Mouse (Mus musculus): ENCODE results near the gene Lrmda. TPM values are rescaled to one million over a fixed set of nuclear protein-coding genes. Genes with fewer than 3 reads are reported as not detected.

Gene Lrmda
- total RNA-seq, 1 experiment from 2014 or later = 23.9 TPM

DNA sequence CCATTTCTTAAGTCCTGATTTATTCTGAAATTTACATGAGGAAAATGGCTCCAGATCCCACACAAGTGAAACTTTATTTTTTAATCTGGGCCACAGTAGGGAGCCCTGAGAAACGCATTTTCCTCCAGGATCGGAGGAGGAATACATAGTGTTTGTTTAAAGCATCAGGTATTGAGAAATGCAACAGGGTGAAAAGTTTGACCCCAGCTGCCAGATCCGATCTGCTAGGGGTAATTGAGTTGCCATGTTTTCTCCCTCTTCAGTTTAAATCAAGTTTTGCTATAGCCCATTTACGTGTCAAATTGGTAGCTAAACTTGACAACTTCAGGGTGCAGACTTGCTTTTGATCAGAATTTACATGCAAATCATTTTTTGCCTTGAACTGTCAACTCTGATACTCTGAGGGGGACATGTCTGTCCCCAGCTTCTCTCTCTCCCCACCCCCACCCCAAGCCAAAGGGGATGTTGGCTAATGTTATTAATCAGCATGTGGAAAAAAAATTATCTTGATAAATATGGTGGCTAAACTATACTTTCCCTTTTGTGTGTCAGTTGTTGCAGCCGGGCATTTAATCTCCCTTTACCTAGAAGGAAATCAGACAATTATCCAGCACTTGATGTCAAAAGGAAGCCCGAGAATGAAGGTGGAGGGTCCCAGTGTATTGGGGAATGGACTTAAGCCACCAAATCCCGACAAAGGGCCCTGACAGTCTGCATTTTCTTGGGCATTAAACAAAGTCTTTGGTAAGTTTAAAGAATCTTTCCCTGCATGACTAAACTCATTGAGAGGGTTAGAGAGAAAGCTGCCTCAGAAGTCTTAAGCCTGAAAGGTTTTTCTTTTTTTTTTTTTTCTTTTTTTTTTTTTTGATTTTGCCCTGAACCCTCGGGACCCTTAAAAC is 94.2 kb downstream of the Lrmda start:
- ATAC-seq (replicated peaks in 1 of 2; ENCODE audit: insufficient read depth in 1 of 2, low FRiP score in 2 of 2, low TSS enrichment in 1 of 2, low read depth in 1 of 2, poor library complexity in 2 of 2, severe bottlenecking in 2 of 2) = no peak

DNA sequence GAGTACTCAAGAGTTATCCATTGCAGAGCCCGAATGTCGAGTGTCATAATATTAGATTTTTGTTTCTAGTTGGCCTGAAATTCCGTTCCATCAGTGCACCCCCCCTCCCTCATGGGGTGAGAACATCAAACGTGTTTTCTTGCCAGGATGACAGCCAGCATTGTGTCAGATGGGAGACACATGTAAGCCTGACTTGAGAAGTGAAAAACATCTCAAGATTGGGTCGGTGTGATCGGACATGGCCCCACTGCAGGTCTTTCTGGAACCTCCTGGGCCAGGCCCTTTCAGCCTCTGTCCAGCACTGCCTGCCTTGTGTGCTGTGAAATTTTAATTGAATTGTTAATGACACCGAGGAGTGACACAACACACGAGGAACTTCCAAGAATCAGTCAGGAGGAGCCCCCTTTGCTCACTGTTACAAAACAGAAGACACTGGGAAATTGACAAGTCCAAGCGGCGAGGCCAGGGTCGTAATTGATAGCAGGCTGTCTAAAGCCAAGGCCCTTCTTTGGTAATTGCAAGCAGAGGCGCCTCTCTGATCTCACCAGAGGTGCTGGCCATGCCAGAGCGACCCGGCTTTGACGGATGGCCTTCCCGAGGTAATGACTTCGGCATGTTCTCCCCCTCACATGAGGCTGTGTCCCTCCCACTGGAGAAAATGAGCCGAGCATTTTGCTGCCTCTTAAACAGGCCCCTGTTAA is 95.3 kb downstream of the Lrmda start:
- ATAC-seq (replicated peaks in 1 of 2; ENCODE audit: insufficient read depth in 1 of 2, low FRiP score in 2 of 2, low TSS enrichment in 1 of 2, low read depth in 1 of 2, poor library complexity in 2 of 2, severe bottlenecking in 2 of 2) = no peak

DNA sequence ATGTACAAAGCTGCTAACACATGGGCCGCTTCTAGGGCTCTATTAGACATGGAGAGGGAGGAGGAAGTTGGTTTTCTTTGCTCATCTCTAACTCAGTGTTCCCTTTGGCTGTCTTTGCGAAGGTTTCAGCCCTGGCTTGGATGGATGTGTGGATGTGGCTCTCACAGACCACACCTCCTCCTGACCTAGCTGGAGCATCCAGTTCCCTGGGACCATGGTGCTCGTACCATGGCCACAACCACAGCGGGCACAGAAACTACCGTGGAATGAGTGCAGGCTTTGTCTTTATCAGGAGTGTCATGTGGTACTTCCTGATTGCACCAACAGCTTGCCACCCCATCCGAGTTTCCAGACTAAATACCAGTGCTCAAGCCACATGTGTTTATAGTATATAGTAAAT is 98.6 kb downstream of the Lrmda start:
- ATAC-seq (replicated peaks in 1 of 2; ENCODE audit: insufficient read depth in 1 of 2, low FRiP score in 2 of 2, low TSS enrichment in 1 of 2, low read depth in 1 of 2, poor library complexity in 2 of 2, severe bottlenecking in 2 of 2) = no peak

DNA sequence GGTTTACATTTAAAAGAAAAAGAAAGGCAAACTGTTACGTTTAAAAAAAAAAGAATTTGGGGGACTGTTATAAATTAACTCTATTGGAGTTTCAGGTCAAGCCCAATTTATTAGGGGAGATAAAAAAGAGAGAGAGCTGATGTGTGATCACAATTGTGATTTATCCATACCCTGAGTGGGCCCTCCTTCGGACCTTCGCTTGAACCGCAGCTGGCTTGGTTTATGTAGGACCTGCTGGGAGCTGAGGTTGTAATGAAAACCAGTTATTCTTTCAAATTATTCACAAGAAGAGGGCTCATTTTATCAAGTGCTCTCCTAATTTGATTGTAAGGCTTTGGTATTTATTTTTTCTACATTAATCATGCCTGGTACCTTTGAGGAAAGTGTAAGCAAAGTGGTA is 99.0 kb downstream of the Lrmda start:
- no peak for ATAC-seq (replicated peaks in 1 of 2; ENCODE audit: insufficient read depth in 1 of 2, low FRiP score in 2 of 2, low TSS enrichment in 1 of 2, low read depth in 1 of 2, poor library complexity in 2 of 2, severe bottlenecking in 2 of 2)

DNA sequence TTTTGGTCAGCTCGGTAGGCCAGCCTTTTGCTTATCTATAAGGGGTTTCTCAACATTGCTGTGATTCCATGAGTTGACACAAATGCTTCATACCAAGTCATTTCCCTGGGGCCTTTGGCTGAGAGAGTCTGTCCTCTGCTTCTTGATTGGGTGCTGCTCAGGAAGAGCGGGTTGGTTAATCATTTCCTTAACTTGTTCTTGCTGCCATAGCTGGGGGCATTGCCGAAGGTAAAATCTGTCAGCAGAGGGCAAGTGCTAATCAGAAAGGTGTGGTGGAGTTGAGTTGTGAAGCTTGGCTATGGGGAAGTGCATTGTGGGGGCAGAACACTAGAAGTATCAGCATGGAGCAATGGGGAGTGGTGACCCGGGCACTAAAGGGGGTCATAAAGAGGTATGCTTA is 106.8 kb downstream of the Lrmda start:
- ATAC-seq (replicated peaks in 1 of 2; ENCODE audit: insufficient read depth in 1 of 2, low FRiP score in 2 of 2, low TSS enrichment in 1 of 2, low read depth in 1 of 2, poor library complexity in 2 of 2, severe bottlenecking in 2 of 2) = peak; percentile 73 to 84

DNA sequence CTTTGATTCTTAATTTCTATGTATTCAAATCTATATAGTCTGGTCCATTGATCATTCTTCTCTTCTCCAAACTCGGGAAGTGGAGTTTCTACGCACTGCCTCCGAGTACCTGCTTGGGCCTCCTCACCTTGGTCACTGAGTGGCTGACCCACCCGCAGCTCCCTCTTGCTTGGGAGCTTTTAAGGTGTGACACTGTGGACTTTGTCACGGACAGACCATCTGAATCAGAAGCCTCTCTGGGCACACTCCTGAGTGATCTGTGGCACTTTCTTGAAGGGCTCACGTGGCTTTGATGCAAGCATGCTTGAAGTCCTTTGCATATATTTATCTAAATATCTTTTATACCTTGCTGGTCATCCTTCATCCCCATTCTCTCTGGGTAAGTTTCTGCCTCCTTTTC is 107.3 kb downstream of the Lrmda start:
- ATAC-seq (replicated peaks in 1 of 2; ENCODE audit: insufficient read depth in 1 of 2, low FRiP score in 2 of 2, low TSS enrichment in 1 of 2, low read depth in 1 of 2, poor library complexity in 2 of 2, severe bottlenecking in 2 of 2) = no peak

DNA sequence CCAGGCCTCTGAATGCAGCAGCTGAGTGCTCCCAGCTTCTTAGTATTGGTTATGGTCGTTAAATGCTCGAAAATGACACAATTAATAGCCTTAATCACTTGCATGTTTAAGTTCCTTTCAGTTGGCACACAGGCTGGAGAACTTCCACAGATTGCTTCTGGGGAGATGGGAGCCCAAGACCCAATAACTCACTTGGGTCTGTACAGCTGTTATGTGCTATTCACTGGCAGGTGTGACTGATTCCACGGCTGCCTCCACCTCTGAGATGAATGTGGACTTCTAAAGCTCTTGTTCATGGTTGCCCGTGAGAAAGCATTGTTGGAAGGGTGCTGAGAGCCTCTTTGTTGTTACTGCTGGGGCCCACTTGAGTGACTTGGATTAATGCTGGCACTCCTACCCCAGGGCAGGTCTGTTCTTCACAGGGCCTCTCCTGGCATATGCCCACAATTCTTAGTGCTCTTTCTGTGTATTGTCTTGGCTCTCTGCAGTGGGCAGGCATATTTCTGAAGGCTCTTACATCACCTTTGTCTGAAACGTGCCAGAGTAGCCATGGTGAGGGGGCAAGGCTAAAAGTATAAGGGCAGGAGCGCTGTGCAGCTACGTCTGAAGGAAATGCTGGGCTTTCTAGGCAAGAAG is 111.6 kb downstream of the Lrmda start:
- no peak for ATAC-seq (replicated peaks in 1 of 2; ENCODE audit: insufficient read depth in 1 of 2, low FRiP score in 2 of 2, low TSS enrichment in 1 of 2, low read depth in 1 of 2, poor library complexity in 2 of 2, severe bottlenecking in 2 of 2)

DNA sequence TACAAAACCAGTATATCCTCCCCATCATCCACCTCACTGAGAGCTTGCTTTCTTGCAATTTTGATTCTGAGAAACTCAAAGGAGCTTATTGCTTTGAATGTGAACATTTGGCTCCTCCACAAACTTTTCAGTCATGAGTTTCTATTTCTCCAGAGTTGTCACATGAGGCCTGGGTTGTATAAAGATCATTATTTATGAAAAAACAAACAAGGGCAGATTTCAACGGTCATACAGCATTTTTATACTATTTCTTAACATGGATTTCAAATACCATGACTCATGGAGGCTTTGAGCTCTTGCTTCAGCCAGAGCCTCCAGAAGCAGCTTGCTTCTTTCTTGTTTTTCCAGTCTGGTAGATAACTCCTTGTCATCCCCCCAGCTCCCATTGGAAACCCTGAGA is 119.8 kb downstream of the Lrmda start:
- ATAC-seq (replicated peaks in 1 of 2; ENCODE audit: insufficient read depth in 1 of 2, low FRiP score in 2 of 2, low TSS enrichment in 1 of 2, low read depth in 1 of 2, poor library complexity in 2 of 2, severe bottlenecking in 2 of 2) = no peak

DNA sequence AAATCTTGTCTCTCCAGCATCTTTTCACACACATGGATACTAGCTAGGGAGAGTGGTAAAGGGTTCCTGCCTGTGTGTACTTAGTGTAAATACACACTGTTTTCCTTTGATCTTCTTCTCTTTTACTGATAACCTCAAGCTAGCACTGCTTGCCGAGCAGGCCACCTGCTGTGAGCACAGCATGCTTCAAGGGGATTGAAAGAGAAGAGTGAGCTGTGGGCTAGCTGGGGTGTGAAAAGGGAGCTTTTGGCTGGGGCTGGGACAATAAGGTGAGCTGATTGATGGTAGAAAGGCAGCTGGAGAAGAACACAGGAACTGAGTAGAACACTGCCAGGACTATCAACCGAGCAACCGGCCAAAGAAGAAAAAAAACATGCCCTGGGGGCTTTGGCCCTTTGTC is 124.5 kb downstream of the Lrmda start:
- ATAC-seq (replicated peaks in 1 of 2; ENCODE audit: insufficient read depth in 1 of 2, low FRiP score in 2 of 2, low TSS enrichment in 1 of 2, low read depth in 1 of 2, poor library complexity in 2 of 2, severe bottlenecking in 2 of 2) = no peak

DNA sequence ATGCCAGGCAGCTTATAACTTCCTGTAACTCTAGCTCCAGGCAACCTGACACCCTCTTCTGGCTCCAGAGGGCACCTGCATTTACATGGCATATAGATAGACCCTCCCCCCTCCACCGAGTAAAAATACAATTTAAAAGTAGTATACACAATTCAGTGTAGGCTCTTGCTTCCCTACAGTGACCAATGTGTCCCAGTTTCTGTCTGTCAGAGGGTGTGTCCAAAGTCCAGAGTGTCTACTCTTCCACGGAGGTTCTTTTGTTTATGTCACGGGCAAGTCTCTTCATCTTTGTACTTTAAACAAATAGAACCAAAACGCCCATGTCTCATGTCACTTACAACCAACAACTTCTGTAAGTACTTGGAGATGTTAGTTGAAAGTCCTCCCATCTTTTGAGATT is 126.4 kb downstream of the Lrmda start:
- ATAC-seq (replicated peaks in 1 of 2; ENCODE audit: insufficient read depth in 1 of 2, low FRiP score in 2 of 2, low TSS enrichment in 1 of 2, low read depth in 1 of 2, poor library complexity in 2 of 2, severe bottlenecking in 2 of 2) = no peak

DNA sequence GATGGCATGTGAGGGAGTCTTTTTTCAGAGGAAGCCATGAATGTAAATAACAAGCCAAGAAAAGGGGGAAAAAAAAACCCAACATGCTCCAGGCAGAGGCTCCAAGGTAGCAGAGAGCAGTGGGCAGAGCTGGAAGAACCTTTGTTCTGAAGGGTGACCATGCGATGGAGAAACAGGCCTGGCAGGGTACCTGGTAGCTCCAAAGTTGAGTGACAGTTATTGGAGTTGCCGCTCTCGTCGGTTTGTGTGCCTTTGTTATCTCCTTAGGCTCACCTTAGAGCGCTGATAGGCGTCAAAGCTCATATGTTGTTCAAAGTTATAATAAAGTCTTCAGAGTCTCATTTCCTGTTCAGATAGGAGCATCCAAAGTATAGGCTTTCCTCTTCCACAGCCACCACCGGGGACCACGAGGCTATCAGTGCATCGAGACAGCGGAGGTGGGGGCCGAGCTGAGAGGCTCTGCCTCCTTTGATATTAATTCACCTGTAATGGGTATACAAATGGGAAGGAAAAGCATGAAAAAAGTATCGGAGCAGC is 127.1 kb downstream of the Lrmda start:
- ATAC-seq (replicated peaks in 1 of 2; ENCODE audit: insufficient read depth in 1 of 2, low FRiP score in 2 of 2, low TSS enrichment in 1 of 2, low read depth in 1 of 2, poor library complexity in 2 of 2, severe bottlenecking in 2 of 2) = no peak

DNA sequence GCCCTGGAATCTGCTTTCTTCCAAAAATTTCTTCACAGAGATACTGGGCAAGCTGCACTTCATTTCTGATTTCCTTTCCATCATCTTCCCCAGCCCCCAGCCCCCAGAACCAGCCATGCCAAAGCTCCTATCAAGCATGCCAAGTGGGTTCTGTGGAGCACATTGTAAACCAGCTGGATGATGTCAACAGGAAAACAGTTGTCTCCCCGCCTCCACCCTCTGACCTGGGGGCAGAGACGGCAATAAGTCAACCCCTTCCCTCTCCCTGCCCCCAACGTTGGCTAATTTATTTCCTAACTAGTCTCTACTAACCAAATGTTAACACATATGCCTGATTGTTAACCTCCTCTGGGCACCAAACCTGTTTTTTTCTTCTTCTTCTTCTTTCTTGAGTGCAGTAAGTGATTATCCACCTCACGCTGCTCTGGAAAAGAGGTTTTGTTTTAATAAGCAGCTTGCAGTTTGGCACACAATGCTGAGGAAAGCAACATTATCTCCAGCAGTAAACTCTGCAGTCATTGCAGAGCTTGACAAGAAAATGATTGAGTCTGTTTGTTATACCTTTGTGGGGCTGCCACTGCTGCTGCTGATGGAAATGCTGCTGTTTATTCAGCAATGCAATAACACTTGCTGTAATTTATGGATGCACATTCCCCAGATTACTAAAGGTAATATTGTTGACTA is 128.0 kb downstream of the Lrmda start:
- ATAC-seq (replicated peaks in 1 of 2; ENCODE audit: insufficient read depth in 1 of 2, low FRiP score in 2 of 2, low TSS enrichment in 1 of 2, low read depth in 1 of 2, poor library complexity in 2 of 2, severe bottlenecking in 2 of 2) = no peak

DNA sequence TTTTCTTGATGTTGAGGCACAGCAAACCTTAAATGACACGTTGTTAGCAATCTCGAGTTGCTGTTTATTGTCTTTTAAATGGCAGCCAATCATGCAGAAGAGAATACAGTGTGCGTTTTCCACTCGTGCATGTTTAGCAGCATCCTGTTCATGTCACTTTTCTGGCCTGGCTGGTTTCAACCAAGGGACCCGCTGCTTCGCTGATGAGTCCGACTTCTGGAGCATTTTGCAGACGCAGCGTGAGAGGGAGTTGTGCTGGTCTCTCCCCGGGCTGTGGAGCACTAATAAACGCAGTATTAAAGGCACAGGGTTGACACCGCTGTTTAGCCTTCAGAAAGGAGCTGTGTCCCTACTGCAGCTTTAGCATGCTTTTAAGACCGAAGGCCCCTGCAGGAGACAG is 133.2 kb downstream of the Lrmda start:
- no peak for ATAC-seq (replicated peaks in 1 of 2; ENCODE audit: insufficient read depth in 1 of 2, low FRiP score in 2 of 2, low TSS enrichment in 1 of 2, low read depth in 1 of 2, poor library complexity in 2 of 2, severe bottlenecking in 2 of 2)

DNA sequence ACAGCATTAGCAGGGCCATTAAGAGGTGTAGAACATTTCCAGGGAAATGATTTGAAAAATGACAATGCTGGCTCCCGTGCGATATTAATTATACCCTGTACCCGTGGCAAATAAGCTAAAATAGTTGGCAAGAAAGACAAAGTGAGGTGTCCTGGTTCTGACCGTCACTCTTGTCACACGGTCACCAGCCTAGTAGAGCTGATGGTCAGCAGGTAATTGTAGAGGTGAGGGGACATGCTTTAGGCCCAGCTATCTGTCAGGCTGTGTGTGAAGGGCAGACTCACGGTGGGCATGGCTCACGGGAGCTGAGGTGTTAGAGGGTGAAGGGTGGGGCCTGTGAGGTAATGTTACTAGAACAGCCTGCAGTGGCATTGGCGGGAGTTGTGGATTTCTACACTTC is 134.6 kb downstream of the Lrmda start:
- no peak for ATAC-seq (replicated peaks in 1 of 2; ENCODE audit: insufficient read depth in 1 of 2, low FRiP score in 2 of 2, low TSS enrichment in 1 of 2, low read depth in 1 of 2, poor library complexity in 2 of 2, severe bottlenecking in 2 of 2)

DNA sequence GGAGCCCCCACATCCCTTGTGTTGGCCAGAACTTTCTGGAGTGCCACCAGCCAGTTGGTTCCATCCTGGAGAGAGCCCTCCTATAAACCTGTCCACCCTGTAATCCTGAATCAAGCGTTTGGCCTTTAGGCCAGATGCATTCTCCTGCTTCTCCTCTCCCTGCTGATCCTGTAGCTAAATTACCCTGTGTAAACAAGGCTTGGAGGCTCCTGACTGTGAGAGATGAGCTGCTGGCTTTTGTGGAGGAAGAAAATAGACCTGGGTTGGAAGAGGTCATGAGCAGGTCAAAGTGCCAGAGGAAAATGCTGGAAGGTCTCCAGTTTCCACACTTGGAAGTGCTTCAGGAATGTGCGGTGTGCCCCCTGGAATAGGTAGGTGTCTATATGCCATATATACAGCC is 135.5 kb downstream of the Lrmda start:
- ATAC-seq (replicated peaks in 1 of 2; ENCODE audit: insufficient read depth in 1 of 2, low FRiP score in 2 of 2, low TSS enrichment in 1 of 2, low read depth in 1 of 2, poor library complexity in 2 of 2, severe bottlenecking in 2 of 2) = no peak

DNA sequence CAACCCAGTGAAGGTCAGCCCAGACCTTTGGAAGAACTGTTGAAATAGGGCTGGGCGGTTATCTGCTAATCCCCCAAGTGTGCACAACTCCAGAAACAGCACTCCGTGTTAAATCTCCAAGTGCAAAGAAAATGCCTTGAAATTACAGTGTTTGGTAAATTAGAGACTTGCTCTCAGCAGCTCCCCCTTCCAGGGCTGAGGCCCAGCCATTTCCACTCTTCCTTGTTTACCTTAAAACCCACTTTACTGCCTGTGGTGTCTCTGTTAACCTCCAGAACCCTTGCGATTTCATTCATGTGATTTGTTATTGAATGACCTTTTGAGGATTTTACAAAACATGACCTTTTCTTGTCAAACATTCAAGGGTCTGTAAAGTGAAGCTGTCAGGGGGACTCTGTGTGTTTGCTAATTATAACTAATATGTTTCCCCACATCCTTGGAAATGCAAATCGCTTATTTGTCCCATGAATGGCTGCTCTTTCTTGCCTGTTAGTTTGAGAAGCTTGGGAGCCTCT is 136.1 kb downstream of the Lrmda start:
- no peak for ATAC-seq (replicated peaks in 1 of 2; ENCODE audit: insufficient read depth in 1 of 2, low FRiP score in 2 of 2, low TSS enrichment in 1 of 2, low read depth in 1 of 2, poor library complexity in 2 of 2, severe bottlenecking in 2 of 2)

DNA sequence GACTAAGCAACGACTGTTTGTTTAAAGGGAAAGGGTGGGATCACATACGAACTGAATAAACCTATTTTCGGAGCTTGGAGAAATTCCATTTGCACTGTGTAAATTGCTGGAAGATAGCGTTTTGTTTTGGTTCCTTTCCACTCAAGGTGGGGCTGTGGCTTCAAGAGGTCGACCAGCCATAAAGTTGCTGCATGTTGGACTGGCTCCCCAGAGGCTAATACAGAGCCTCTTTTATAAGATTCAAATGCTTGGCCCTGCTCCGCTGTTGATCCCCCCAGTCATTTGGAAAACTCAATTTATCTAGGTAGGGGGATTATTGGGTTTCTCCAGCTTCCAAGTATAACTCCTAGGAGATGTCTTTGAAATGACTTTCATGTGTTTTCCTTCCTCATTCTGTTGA is 137.5 kb downstream of the Lrmda start:
- ATAC-seq (replicated peaks in 1 of 2; ENCODE audit: insufficient read depth in 1 of 2, low FRiP score in 2 of 2, low TSS enrichment in 1 of 2, low read depth in 1 of 2, poor library complexity in 2 of 2, severe bottlenecking in 2 of 2) = no peak
